Mouse (Mus musculus) T-cell, adult 2 months (primary cell): Measurements from ENCODE around the gene Zranb2.

ENCODE experiments used
- DNase-seq: peaks from one replicate; pipeline ENCODE4 v3.0.0; 2022; ENCODE audit warnings: low spot score

Zranb2 gene

DNA sequence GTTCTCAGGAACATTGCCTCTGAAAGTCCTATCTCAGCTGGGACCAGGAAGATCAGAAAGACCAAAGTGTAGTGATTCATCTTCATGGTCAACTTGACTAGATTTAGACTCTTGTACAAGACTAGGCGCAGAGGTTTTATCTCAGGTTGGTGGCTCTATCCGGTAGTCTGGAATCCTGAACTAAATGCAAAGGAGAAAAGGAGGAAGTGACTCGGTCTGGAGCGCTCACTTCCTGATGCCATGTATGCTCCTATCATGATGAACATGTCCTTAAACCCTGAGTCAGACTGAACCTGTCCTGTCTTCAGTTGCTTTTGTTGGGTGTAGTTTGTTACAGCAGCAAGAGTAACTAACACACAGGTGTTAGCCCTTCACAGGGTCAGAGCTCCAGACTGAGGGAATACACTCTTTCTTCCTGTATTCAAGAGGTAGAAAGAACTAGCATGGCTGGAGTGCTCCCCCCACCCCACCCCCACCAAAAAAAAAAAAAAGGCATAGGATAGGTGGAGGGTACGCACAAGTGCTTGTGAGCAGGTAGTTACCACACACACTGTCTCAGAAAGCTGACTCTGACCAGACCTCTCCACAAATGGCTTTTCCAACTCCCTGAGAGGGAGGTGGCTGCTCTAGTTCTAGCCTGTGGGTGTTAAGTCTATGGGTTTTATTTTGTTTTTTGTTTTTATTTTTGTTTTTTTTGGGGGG, 44.7 kb downstream of the Zranb2 start:
- DNase-seq = no peak

DNA sequence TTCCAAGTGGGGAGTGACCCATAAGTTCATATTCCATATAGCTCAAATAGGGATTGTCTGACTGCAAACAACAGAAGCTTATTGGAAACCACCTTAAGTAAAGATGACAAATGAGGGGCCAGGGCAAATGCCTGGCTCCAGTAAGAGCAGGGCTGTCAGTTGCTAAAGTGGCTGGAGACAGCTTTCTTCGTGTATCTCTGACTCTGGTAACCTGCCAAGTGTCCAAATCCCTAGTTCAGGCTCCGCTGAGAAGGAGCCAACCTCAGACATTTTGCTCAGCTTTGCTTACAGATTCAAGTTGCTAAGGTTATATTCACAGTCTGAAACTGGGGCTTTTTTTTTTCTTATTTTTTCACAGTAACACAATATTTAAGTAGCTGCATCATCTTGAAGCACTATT, 45.4 kb downstream of the Zranb2 start:
- no peak for DNase-seq

DNA sequence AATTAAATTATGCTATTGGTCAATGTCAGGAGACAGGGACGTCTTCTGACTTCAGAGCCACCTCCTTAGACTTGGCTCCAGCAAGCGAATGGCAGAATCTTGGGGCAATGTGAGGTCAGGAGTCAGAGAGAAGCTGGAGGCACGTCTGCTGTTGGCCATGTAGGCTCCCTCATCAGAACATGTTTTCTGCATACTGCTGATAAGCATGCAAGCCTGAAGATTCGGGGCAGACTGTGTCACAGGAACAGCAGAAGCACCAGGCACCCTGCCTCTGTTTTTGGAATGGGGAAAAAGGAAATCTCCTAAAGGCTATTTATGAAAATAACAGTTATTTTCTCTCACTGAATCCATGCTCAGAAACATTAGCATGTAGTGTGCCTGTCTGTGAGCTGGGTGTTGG, 46.3 kb downstream of the Zranb2 start:
- DNase-seq = no peak

DNA sequence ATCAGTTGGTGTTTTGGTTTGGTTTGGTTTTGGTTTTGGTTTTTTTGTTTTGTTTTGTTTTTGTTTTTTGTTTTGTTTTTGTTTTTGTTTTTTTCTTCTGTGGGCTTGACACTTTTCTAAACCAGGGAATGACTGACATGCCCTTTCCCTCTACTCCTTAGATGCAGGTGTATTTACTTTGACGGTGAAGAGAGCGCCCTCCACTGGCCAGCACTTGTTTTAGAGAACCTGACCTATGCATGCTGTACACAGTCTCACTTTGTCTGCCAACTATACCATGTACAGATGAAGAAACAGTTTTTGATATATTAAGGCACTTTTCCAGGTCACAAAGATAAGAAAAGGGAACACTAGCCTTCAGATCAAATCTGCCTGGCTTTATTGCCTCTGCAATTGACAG, 47.8 kb downstream of the Zranb2 start:
- no peak for DNase-seq

DNA sequence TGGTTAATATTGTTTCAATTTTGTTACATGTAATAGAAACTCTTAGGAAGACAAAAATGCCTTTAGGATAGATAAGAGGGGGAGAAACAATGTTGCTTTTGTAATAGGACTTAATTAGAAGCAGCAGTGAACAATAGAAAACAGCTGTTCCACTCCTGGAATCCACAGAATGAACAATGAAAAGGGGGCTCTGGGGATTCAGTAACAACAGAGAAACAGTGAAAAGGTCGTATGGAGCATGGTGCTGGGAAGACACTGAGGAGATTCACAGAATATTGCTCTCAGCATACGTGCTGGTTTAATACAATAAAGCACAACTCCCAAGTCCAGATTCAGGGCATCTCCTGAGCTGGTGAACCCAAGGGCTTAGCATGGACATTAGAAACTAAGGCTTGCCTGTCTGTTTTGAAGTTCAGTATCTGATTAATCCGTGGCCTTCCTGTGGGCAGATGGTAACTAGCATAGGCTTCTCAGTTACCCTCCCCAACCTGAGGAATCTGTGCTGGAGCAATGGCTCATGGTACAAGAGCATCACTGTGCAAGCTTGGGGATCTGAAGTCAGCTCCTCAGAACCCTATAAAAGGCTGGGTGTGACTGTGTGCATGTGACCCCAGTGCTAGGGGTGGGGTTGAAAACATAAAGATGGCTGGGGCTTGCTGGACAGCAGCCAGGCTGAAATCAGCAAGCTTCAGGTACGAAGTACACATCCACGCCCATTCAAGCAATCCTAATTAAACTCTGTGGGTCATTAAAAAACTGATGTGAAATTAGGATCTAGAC, 48.9 kb downstream of the Zranb2 start:
- DNase-seq = no peak

DNA sequence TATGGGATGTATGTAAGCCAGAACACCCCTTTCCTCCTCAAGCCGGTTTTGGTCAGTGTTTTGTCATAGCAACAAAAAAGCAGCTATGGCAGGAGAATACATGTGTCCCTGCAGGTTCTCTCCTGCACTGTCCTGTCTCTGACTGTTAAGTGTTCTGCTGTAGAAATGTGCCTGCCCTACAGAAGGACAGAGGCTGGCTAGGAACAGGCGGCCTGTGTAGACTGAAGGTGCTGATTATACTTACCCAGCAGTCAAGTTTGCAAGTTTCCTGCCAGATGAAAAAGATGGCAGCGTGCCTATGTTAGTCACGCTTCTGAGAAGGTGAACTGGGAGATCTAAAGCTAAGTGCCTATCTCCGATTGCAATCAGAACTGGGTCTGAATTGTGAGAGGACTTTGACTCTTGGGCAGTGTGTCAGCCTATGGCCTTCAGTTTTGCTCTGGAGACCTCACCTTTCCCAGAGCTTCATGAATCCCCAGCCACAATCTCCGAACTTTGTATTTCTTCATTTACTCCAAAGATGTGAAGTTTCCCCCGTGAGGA, 63.9 kb downstream of the Zranb2 start:
- DNase-seq = no peak
